Mouse (Mus musculus) neural tube, embryonic 12.5 days (tissue): Measurements from ENCODE around the gene Med23. TPM values are rescaled to one million over a fixed set of nuclear protein-coding genes. Genes with fewer than 3 reads are reported as not detected.
A peak's percentile ranks its signal among the peaks of the same experiment; 100 is the strongest.

ENCODE experiments used
- ATAC-seq: fragments of 200-750 bp; cut with Nextera tagmentation; 2 replicates; pipeline ENCODE4 v1.8.0; 2017; ENCODE audit warnings: low read depth, mild to moderate bottlenecking, moderate TSS enrichment, moderate library complexity; ENCODE audit not compliant: low FRiP score
- H3K27ac ChIP-seq: fragments of 300-500 bp; sonication (generic); 2 replicates; pipeline ENCODE4 v1.5.1; 2016
- H3K27me3 ChIP-seq: fragments of 300-500 bp; sonication (generic); replicated peaks from 2 replicates; pipeline ENCODE4 v1.6.1; 2016; ENCODE audit warnings: mild to moderate bottlenecking
- H3K36me3 ChIP-seq: fragments of 300-500 bp; sonication (generic); 2 replicates; pipeline ENCODE4 v1.6.1; 2016; ENCODE audit warnings: mild to moderate bottlenecking
- H3K4me1 ChIP-seq: fragments of 300-500 bp; sonication (generic); 2 replicates; pipeline ENCODE4 v1.6.1; 2016
- H3K4me2 ChIP-seq: fragments of 300-500 bp; sonication (generic); replicated peaks from 2 replicates; pipeline ENCODE4 v1.6.1; 2016; ENCODE audit warnings: mild to moderate bottlenecking
- H3K4me3 ChIP-seq: fragments of 300-500 bp; sonication (generic); 2 replicates; pipeline ENCODE4 v1.5.1; 2016
- H3K9ac ChIP-seq: fragments of 300-500 bp; sonication (generic); 2 replicates; pipeline ENCODE4 v1.6.1; 2016; ENCODE audit warnings: mild to moderate bottlenecking
- H3K9me3 ChIP-seq: fragments of 300-500 bp; sonication (generic); 2 replicates; pipeline ENCODE4 v1.6.1; 2016; ENCODE audit warnings: mild to moderate bottlenecking
- WGBS: fragments of 180-500 bp; shearing (Covaris S2); methylation state at CpG from one replicate; pipeline ENCODE4 v1.1.7; 2016; 5-methylcytosine and 5-hydroxymethylcytosine counted together
- polyA plus RNA-seq: library from polyadenylated mRNA; unstranded; fragments of >200 nt; fragmentation: Nextera tagmentation; extraction: Ambion mirVana; gene quantifications from 2 replicates; pipeline ENCODE4 v1.2.1, GENCODE M21; 2016

Gene Med23
- polyA plus RNA-seq, 1 experiment from 2014 or later, result 33.5 TPM

GRCm38 (mm10) chr10:24832306-24832705, 37.5 kb upstream of the Med23 start:
- WGBS, result 93% methylated on average over 9 of the region's 9 CpGs
- H3K9me3 ChIP-seq, result no peaks in the 10 kb centered on the region
- no peaks in the 10 kb centered on the region for H3K36me3 ChIP-seq
- ATAC-seq, result no peak
- H3K4me1 ChIP-seq, result peaks cover 16% of the 10 kb centered on the region; the same call in 1 of the 2 replicates
- no peak overlapping the region for H3K4me3 ChIP-seq
- H3K27me3 ChIP-seq, result no peaks in the 10 kb centered on the region
- no peak overlapping the region for H3K9ac ChIP-seq
- no peak overlapping the region for H3K27ac ChIP-seq
- no peak overlapping the region for H3K4me2 ChIP-seq

- H3K4me3 ChIP-seq, result no peak overlapping the region
- WGBS, result 15% methylated on average over 4 of the region's 4 CpGs
- no peaks in the 10 kb centered on the region for H3K36me3 ChIP-seq
- H3K27me3 ChIP-seq, result no peaks in the 10 kb centered on the region
- no peak for ATAC-seq
- H3K9ac ChIP-seq, result no peak overlapping the region
- H3K27ac ChIP-seq, result no peak overlapping the region
- peaks cover 16% of the 10 kb centered on the region; the same call in 1 of the 2 replicates for H3K4me1 ChIP-seq
- no peaks in the 10 kb centered on the region for H3K9me3 ChIP-seq
- H3K4me2 ChIP-seq, result peak overlapping the region; percentile 52
Measured at GRCm38 (mm10) chr10:24834634-24835371, 35.0 kb upstream of the Med23 start.

- H3K4me3 ChIP-seq, result 0 out of 2 replicates have a peak overlapping the region, but pooled peaks have one; percentile 11
- H3K36me3 ChIP-seq, result no peaks in the 10 kb centered on the region
- no peaks in the 10 kb centered on the region for H3K9me3 ChIP-seq
- H3K27me3 ChIP-seq, result no peaks in the 10 kb centered on the region
- H3K4me2 ChIP-seq, result peak overlapping the region; percentile 52
- peak; percentile 86 for ATAC-seq
- no peak overlapping the region for H3K27ac ChIP-seq
- H3K9ac ChIP-seq, result peak overlapping the region; percentile 45
- 18% methylated on average over 12 of the region's 12 CpGs for WGBS
- H3K4me1 ChIP-seq, result peaks cover 16% of the 10 kb centered on the region; the same call in 1 of the 2 replicates
Measured at GRCm38 (mm10) chr10:24835702-24836342, 34.0 kb upstream of the Med23 start.

- no peak overlapping the region for H3K9ac ChIP-seq
- no peak overlapping the region for H3K4me3 ChIP-seq
- peak; percentile 54 for ATAC-seq
- H3K36me3 ChIP-seq, result no peaks in the 10 kb centered on the region
- H3K4me1 ChIP-seq, result peaks cover 16% of the 10 kb centered on the region; the same call in 1 of the 2 replicates
- peak overlapping the region; percentile 52 for H3K4me2 ChIP-seq
- no peak overlapping the region for H3K27ac ChIP-seq
- 56% methylated on average over 4 of the region's 4 CpGs for WGBS
- H3K9me3 ChIP-seq, result no peaks in the 10 kb centered on the region
- H3K27me3 ChIP-seq, result no peaks in the 10 kb centered on the region
Measured at GRCm38 (mm10) chr10:24836366-24837038, 33.3 kb upstream of the Med23 start.

DNA sequence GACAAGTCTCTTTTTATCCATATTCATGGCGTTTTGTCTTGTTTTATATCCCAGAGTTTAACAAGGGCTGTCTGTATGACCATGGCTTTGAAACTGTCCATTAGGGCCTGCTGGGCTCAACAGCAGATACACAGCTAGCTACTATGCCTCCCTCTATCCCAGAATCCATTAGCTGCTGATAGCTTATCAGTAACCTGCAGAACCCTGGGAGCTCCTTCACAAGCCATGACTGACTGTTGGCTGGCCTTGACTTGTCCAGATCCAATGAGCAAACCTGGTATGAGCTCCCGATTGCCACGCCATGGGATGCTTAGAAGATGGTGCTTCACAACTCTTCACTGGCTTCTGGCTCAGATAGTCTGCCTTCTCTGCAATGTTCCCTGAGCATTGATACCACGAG, 29.0 kb upstream of the Med23 start:
- Histone ChIP-seq H3K4me3 (no peak overlapping the region), H3K4me1 (0 out of 2 replicates have a peak, but pooled peaks cover 3% of the 10 kb centered on the region), H3K27me3 (no peaks in the 10 kb centered on the region), H3K36me3 (no peaks in the 10 kb centered on the region), H3K27ac (no peak overlapping the region), H3K9ac (no peak overlapping the region), H3K9me3 (no peaks in the 10 kb centered on the region), H3K4me2 (no peak overlapping the region)
- 95% methylated on average over 4 of the region's 4 CpGs for WGBS
- ATAC-seq, result no peak

- no peak for ATAC-seq
- no peaks in the 10 kb centered on the region for H3K4me1 ChIP-seq
- 51% methylated on average over 2 of the region's 2 CpGs for WGBS
- H3K9ac ChIP-seq, result no peak overlapping the region
- H3K4me2 ChIP-seq, result no peak overlapping the region
- H3K4me3 ChIP-seq, result no peak overlapping the region
- H3K27ac ChIP-seq, result no peak overlapping the region
- H3K36me3 ChIP-seq, result no peaks in the 10 kb centered on the region
- H3K9me3 ChIP-seq, result no peaks in the 10 kb centered on the region
- no peaks in the 10 kb centered on the region for H3K27me3 ChIP-seq
Measured at GRCm38 (mm10) chr10:24841998-24842397, 27.8 kb upstream of the Med23 start.

DNA sequence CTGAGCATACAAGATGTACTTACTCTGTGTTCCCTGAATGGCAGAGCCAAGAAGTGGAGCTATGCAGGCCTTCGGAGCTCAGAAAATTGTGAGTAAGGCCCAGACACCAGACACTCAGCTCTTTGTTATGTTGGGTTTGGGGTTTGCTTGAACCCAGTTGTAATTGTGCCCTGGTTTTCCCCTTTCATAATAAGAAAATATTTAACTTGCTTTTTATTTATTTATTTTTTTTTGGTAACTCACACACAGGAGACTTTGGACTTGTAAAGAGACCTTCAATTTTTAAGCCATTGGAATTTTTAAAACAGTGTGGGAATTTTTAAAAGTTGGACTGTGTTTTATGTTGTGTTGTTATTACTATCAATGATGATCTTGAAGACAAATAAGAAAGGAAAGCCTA, 27.1 kb upstream of the Med23 start, which contains the start of gene Enpp3:
TSS of gene Enpp3 (minus strand) at position 148 of the 400 bp plus-strand sequence.
- no peak within 1 kb of the TSS for H3K4me3 ChIP-seq
- H3K4me1 ChIP-seq, result no peaks in the 10 kb centered on the region
- H3K9ac ChIP-seq, result no peak within 1 kb of the TSS
- no peak within 1 kb of the TSS for H3K27ac ChIP-seq
- WGBS, result 94% methylated on average over 1 of the region's 1 CpGs
- H3K36me3 ChIP-seq, result no peaks in the 10 kb centered on the region
- H3K4me2 ChIP-seq, result no peak within 1 kb of the TSS
- no peaks in the 10 kb centered on the region for H3K9me3 ChIP-seq
- no peak for ATAC-seq
- H3K27me3 ChIP-seq, result no peaks in the 10 kb centered on the region

GRCm38 (mm10) chr10:24863146-24863545, 6.6 kb upstream of the Med23 start:
- H3K9ac ChIP-seq, result no peak overlapping the region
- no peak overlapping the region for H3K4me3 ChIP-seq
- ATAC-seq, result no peak
- H3K4me1 ChIP-seq, result no peaks in the 10 kb centered on the region
- H3K27me3 ChIP-seq, result no peaks in the 10 kb centered on the region
- H3K4me2 ChIP-seq, result no peak overlapping the region
- no peaks in the 10 kb centered on the region for H3K9me3 ChIP-seq
- H3K36me3 ChIP-seq, result no peaks in the 10 kb centered on the region
- no peak overlapping the region for H3K27ac ChIP-seq
- 80% methylated on average over 2 of the region's 2 CpGs for WGBS

DNA sequence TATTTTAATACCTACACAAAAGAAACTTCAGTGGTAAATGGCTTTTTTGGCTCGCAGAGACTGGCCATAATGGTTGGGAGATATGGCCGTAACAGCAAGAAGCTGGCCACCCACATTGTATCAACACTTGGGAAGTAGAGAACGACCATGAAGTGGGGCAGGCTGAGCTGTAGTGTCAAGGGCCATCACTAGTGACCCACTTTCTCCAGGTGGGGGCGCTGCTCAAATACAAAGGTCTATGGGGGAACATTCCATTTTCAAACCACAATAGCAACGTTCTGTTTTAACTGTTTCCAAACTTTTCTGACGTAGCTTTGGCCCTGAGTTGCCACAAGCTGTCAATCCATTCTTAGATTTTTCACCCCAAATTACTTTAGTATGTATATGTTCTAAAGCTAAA, 5.4 kb upstream of the Med23 start:
- 76% methylated on average over 6 of the region's 6 CpGs for WGBS
- ATAC-seq, result no peak
- H3K4me2 ChIP-seq, result no peak overlapping the region
- H3K4me3 ChIP-seq, result no peak overlapping the region
- no peaks in the 10 kb centered on the region for H3K9me3 ChIP-seq
- no peaks in the 10 kb centered on the region for H3K36me3 ChIP-seq
- no peak overlapping the region for H3K27ac ChIP-seq
- no peaks in the 10 kb centered on the region for H3K4me1 ChIP-seq
- no peaks in the 10 kb centered on the region for H3K27me3 ChIP-seq
- H3K9ac ChIP-seq, result no peak overlapping the region

DNA sequence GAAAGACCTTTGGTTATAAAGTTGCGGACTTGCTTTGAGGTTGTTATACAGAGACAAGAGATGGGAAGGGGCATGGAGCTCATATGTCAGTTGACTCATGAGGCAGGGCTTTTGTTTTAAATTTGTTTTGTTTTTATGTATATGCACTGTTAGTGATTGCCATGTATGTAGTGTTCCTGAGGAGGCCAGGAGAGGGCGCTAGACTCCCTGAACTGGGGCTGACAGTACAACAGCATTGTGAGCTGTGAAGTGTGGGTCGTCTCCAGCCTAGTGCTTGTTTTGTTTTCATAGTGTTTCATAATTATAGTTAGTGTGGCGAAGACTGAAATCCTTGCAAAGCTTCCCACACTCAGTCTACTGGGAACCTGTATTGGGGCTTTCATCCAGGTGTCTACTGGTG, 3.8 kb downstream of the Med23 start:
- Histone ChIP-seq H3K9ac (no peak overlapping the region), H3K27ac (no peak overlapping the region), H3K36me3 (peaks cover 60% of the 10 kb centered on the region), H3K27me3 (no peaks in the 10 kb centered on the region), H3K4me2 (no peak overlapping the region), H3K4me3 (no peak overlapping the region), H3K4me1 (0 out of 2 replicates have a peak, but pooled peaks cover 2% of the 10 kb centered on the region), H3K9me3 (no peaks in the 10 kb centered on the region)
- 83% methylated on average over 4 of the region's 4 CpGs for WGBS
- ATAC-seq, result no peak

DNA sequence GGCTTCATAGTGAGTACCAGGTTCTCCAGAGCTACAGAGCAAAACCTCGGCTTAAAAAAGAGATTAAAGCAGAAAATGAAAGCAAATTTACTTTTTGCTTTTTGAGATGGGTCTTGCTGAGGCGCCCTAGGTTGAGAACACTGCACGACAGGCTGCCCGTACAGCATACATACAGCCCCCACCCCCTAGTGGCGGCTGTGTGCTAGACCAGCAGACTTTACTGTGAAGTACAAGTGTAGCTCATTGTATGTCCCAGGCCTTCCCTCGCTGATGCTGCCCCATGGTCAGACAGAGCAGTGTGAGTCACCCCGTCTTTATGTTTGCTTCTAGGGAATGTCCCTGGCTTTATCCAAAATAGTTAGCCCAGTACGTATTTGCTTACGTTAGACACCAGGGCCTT, 16.2 kb downstream of the Med23 start:
- 87% methylated on average over 9 of the region's 9 CpGs for WGBS
- Histone ChIP-seq H3K4me2 (no peak overlapping the region), H3K36me3 (peaks cover 74% of the 10 kb centered on the region), H3K9me3 (no peaks in the 10 kb centered on the region), H3K4me3 (no peak overlapping the region), H3K9ac (no peak overlapping the region), H3K27me3 (no peaks in the 10 kb centered on the region), H3K27ac (no peak overlapping the region), H3K4me1 (no peaks in the 10 kb centered on the region)
- ATAC-seq, result 0 out of 2 replicates have a peak, but pooled peaks have one; percentile 56

- Histone ChIP-seq H3K36me3 (peaks cover 68% of the 10 kb centered on the region), H3K4me2 (no peak overlapping the region), H3K27me3 (no peaks in the 10 kb centered on the region), H3K27ac (no peak overlapping the region), H3K4me3 (no peak overlapping the region), H3K9ac (no peak overlapping the region), H3K4me1 (no peaks in the 10 kb centered on the region), H3K9me3 (no peaks in the 10 kb centered on the region)
- no peak for ATAC-seq
- WGBS, result 93% methylated on average over 7 of the region's 7 CpGs
Measured at GRCm38 (mm10) chr10:24888343-24888742, 18.6 kb downstream of the Med23 start.
